Mouse (Mus musculus) small intestine, adult 2 months (tissue): ENCODE measurements around the gene Lce1f.

Experiments used
- CTCF ChIP-seq: fragments of 200-500 bp; IDR thresholded peaks from 2 replicates; pipeline ENCODE4 v1.5.1; 2012; ENCODE audit warnings: low read depth, mild to moderate bottlenecking, control low read depth, inconsistent platforms, low read length, moderate library complexity, mixed read lengths; ENCODE audit not compliant: insufficient replicate concordance, insufficient read length; ENCODE audit errors: extremely low read depth
- POLR2A ChIP-seq: fragments of 200-500 bp; IDR thresholded peaks from 2 replicates; pipeline ENCODE4 v1.6.1; 2012; ENCODE audit warnings: low read depth, mild to moderate bottlenecking, control low read depth, inconsistent platforms, low read length, moderate library complexity

DNA sequence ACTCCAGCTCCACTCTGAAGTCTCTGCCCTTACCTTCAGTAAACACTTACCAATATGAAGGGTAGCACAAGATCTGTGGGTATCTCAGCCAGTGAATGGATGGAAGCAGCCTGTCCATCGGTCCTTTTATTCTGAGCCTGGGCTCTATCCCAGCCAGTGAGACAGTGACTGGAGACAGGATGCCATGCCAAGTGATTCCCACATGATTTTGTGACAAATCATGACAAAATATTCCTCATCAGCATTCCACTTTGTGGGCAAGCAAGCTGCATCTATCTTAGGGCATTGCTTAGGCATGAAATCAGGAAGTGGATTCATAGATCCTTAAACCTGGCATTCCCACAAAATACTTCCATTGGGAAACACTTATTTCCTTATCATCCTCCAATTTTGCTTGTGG is 32.1 kb upstream of the Lce1f start, which contains the start of gene Lce1g:
- no peak for TF ChIP-seq POLR2A
- no peak for TF ChIP-seq CTCF
